Mouse (Mus musculus) yolk sac, embryonic 10.5 days (tissue): ENCODE measurements around the gene Olfr1032.
"Not testable (repeated sequence)": the region's sequence is repeated elsewhere in the genome, so short reads cannot be mapped to it uniquely, and the experiment has no call there.

Source experiments
- DNase-seq: peaks from one replicate; pipeline ENCODE4 v3.0.0-alpha.2; 2017; ENCODE audit warnings: low spot score

Olfr1032 gene

DNA sequence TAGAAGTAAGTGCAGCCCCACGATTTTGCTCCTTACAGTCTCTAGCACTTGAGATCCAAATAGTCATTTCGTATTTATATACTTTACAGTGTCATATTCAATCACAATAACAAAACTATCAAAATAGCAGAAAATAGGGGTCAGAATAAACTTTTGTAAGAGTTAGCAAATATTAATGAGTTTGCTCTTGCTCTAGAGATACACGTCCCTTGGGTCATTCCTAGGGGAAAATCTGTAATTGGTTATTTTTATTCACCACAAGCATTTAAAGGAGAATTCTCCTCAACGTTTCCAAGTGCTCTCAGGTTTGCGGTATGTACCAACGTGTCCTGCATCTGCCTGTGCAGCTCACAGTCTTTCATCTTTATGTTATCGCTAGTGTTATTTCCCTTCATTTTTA lies at the start of gene Olfr1032:
Olfr1032 (plus strand) TSS at position 301 of the 400 bp plus-strand sequence.
- DNase-seq: no peak

DNA sequence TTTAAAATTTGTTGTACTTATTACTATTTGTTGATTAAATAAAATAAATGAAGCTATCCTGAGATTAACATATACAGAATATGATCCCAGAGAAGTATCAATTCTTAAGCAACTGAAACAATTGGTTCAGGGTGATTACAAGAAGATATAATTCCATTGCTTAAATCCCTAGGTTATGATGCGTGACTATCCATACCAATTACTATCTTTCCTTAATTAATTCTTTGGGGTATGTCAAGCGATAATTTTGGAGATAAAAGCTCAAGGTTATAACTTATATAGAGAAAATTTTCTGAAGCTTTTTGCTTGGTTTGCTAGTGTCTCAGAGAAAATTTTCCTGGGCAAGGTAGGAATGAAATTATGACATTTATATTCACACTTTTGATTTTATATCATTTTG lies 31.7 kb upstream of the Olfr1032 start, which contains the start of gene Olfr1029:
Olfr1029 (plus strand) TSS at position 301 of the 400 bp plus-strand sequence.
- no peak for DNase-seq

DNA sequence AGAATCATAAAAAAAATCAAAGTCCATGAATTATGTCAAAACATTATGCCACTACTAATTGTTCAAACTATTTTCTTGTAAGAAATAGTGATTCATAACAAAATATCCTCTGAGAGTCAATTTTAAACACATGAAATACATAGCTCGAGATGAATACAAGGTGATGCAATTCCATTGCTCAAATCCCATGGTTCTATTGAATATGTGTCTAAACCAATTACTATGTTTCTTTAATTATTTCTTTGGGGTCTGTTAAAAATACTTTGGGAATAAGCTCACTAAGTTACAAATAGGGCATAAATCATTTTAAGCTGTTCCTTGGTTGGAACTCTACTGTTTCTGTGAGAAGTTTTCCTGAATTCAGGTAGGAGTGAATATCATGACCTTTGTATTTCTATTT lies 26.4 kb upstream of the Olfr1032 start, which contains the start of gene Olfr1030:
Olfr1030 (plus strand) TSS at position 301 of the 400 bp plus-strand sequence.
- DNase-seq: no peak

DNA sequence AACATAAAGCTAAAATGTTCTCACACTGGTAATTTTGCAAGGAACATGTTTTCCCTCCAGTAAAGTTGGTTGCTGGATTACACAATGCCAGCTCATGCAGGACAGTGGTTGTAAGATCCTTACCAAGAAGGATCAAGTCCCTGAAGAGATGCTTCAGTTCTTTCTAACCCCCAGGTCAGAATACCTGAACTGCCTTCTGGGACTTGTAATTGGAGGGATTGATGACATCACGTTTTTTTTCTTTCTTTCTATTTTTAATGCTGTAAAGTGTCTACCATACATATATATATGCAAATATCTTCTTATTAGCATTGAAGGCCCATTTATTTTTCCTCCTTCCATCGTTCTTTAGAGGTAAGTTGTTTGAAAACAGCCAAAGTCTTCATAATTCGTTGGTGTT lies 15.3 kb upstream of the Olfr1032 start, which contains the start of gene Olfr1031:
Olfr1031 (plus strand) TSS at position 301 of the 400 bp plus-strand sequence.
- no peak for DNase-seq

DNA sequence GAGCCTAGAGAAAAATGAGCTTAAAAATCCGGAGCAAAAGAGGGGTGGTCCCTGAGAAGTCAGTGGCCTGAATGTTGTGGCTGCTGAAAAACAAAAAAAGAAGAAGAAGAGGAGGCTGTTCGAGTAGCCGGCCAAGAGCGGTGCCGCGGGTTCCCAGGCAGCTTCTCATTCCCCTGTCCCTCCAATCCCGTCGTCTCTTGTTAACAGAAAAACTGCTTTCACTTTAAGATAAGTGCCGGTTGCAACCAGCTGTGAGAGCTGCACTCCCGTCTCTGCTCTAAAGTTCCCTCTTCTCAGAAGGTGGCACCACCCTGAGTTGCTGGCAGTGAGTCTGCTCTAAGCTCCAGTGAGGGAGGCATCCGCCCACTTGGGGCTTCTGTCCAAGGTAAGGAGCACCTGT lies 15.1 kb downstream of the Olfr1032 start, which contains the start of gene Olfr1033:
Olfr1033 (plus strand) TSS at position 228 of the 400 bp plus-strand sequence.
- DNase-seq: peak; percentile 21

DNA sequence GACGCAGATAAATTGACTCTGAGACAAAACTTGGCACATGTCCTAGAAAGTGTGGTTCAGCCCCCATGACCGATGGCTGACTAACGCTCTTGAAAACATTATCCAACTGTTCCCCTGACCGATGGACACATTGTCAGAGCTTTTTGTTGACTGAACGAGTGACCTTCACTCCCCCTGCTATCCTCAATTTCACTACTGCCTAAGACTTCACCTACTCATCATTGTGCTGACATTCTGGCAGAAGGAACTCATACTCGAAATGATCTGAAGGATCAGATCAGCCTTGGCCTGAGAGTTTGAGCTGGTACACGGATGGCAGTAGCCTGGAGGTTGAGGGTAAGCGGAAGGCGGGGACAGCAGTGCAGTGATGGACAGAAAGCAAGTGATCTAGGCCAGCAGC lies 16.2 kb downstream of the Olfr1032 start:
- DNase-seq: not testable (repeated sequence)

DNA sequence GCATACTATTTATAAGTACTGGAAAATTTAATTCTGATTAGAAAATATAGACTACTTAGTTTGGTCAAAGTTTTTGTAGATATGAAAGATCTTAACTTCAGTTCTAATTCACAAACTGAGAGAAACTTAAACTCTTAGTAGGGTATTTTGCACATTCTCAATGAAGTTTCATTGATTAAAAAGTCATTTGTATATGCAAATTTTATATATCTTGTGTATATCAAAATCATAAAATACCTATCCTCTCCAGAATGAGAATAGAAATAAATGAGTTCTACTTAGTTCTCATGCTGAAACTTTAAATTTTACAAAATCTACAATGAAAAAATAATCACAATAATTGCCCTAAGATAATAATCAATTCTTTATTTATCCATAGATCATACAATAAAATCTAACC lies 40.2 kb downstream of the Olfr1032 start, which contains the start of gene Olfr1034:
Olfr1034 (plus strand) TSS at position 301 of the 400 bp plus-strand sequence.
- no peak for DNase-seq

DNA sequence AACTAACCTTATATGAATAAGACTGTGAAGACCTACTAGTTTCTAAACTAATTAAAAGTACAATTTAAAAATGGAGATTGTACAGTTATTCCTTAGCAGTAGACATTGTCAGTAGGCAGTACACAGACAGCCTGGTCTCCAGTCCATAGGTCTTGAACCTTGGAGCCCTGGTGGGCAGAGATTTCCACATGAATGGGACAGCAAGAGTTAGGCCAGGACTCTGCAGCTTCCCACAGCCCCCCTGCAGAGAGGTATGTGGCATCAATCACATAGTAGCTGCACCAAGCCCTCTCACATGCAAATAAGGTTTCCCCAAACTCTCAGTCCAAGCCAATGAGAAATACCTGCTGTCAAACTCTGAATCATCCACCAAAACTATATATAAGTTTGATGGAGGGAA lies 45.4 kb downstream of the Olfr1032 start:
- DNase-seq: not testable (repeated sequence)
